Mouse (Mus musculus): ENCODE data around the gene Creb3l1.

GRCm38 (mm10) chr2:92058469-92058868, 34.2 kb upstream of the Creb3l1 start:
- TF ChIP-seq EP300 (IDR thresholded peaks at IDR 0.05; ENCODE audit: low read depth): no peak
- TF ChIP-seq CTCF (IDR thresholded peaks at IDR 0.05; ENCODE audit: low read depth): peak; percentile 94

Measured in liver, embryonic 14.5 days (tissue).